Mouse (Mus musculus): Measurements from ENCODE around the gene Calml4. TPM values are rescaled to one million over a fixed set of nuclear protein-coding genes. Genes with fewer than 3 reads are reported as not detected.

Gene Calml4
- 7.1 and 21.3 TPM in 2 replicates for polyA plus RNA-seq (2015; fragmentation: Nextera tagmentation; extraction: Ambion mirVana)

DNA sequence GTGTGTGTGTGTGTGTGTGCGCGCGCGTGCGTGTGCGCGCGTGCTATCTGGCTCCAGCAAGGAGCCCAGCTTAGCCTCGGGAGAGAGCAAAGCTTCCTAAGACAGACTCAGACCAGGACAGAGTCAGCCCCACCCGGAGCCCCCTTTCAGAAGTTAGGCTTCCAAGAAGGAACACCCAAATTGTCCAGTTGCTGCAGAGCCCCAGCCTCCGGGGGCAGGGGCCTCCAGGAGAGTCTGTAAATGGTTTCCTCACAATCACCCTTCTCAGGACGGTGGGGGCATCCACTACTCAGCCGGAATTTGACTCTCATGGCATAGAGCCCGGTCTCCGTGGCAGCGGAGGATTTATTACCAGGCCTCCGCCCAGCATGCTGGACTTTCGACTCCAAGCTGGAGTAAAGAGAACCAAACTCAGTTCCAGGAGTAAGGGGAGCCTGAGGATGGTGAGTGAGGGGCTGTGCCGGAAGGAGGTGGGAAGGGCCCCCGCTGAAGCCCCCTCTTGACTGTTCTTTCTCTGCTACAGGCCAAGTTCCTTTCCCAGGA is at the start of gene Calml4:
Gene Calml4 (plus strand): TSS at position 362 of the 543 bp plus-strand sequence.
- H3K27ac ChIP-seq (replicated peaks) = peak within 1 kb of the TSS; percentile 57
- H3K4me3 ChIP-seq (replicated peaks) = no peak within 1 kb of the TSS
- H3K9me3 ChIP-seq (replicated peaks) = no peaks in the 10 kb centered on the region
- H3K9ac ChIP-seq (replicated peaks) = no peak within 1 kb of the TSS
- WGBS = 35% methylated on average over 20 of the region's 20 CpGs
- peak within 1 kb of the TSS; percentile 42 for H3K4me2 ChIP-seq
- peak; percentile 75 for ATAC-seq (ENCODE audit: low FRiP score)
- no peaks in the 10 kb centered on the region for H3K27me3 ChIP-seq (replicated peaks)
- peaks cover 23% of the 10 kb centered on the region for H3K4me1 ChIP-seq
- H3K36me3 ChIP-seq = no peaks in the 10 kb centered on the region

GRCm38 (mm10) chr9:62810095-62810494 is 47.8 kb upstream of the Calml4 start:
- peak overlapping the region; percentile 82 for H3K4me2 ChIP-seq
- H3K4me1 ChIP-seq = peaks cover 28% of the 10 kb centered on the region
- H3K9ac ChIP-seq (replicated peaks) = peak overlapping the region; percentile 98
- no peak for ATAC-seq (ENCODE audit: low FRiP score)
- peak overlapping the region; percentile 97 for H3K4me3 ChIP-seq (replicated peaks)
- H3K27me3 ChIP-seq (replicated peaks) = no peaks in the 10 kb centered on the region
- no peaks in the 10 kb centered on the region for H3K36me3 ChIP-seq
- H3K27ac ChIP-seq (replicated peaks) = peak overlapping the region; percentile 99; the same call in 1 of the 2 replicates
- WGBS = 16% methylated on average over 8 of the region's 8 CpGs
- H3K9me3 ChIP-seq (replicated peaks) = no peaks in the 10 kb centered on the region

- no peaks in the 10 kb centered on the region for H3K27me3 ChIP-seq (replicated peaks)
- peak overlapping the region; percentile 82 for H3K4me2 ChIP-seq
- under 1% methylated on average over 58 of the region's 58 CpGs for WGBS
- peak overlapping the region; percentile 98 for H3K9ac ChIP-seq (replicated peaks)
- H3K4me1 ChIP-seq = peaks cover 28% of the 10 kb centered on the region
- H3K9me3 ChIP-seq (replicated peaks) = no peaks in the 10 kb centered on the region
- no peaks in the 10 kb centered on the region for H3K36me3 ChIP-seq
- H3K27ac ChIP-seq (replicated peaks) = peak overlapping the region; percentile 99
- peak; percentile 71 for ATAC-seq (ENCODE audit: low FRiP score)
- peak overlapping the region; percentile 97 for H3K4me3 ChIP-seq (replicated peaks)
Observed at GRCm38 (mm10) chr9:62810543-62811515, 47.1 kb upstream of the Calml4 start.

- H3K4me2 ChIP-seq = peak within 1 kb of the TSS; percentile 82
Observed at GRCm38 (mm10) chr9:62811516-62812121, 46.3 kb upstream of the Calml4 start, which contains the start of gene Fem1b. Gene Fem1b, minus strand, starts transcription at chr9:62811934.

GRCm38 (mm10) chr9:62812216-62813049 is 45.4 kb upstream of the Calml4 start:
- H3K27ac ChIP-seq (replicated peaks) = peak overlapping the region; percentile 99
- peak overlapping the region; percentile 98 for H3K9ac ChIP-seq (replicated peaks)
- H3K9me3 ChIP-seq (replicated peaks) = no peaks in the 10 kb centered on the region
- H3K4me2 ChIP-seq = peak overlapping the region; percentile 82
- H3K4me3 ChIP-seq (replicated peaks) = peak overlapping the region; percentile 97
- WGBS = 15% methylated on average over 14 of the region's 14 CpGs
- no peaks in the 10 kb centered on the region for H3K36me3 ChIP-seq
- peaks cover 34% of the 10 kb centered on the region for H3K4me1 ChIP-seq
- ATAC-seq (ENCODE audit: low FRiP score) = 0 out of 2 replicates have a peak, but pooled peaks have one; percentile 33
- no peaks in the 10 kb centered on the region for H3K27me3 ChIP-seq (replicated peaks)

More at GRCm38 (mm10) chr9:62811516-62812121, 46.3 kb upstream of the Calml4 start, which contains the start of gene Fem1b:
- Histone ChIP-seq H3K4me1 (peaks cover 28% of the 10 kb centered on the region), H3K9me3 (replicated peaks) (no peaks in the 10 kb centered on the region), H3K4me3 (replicated peaks) (peak within 1 kb of the TSS; percentile 97), H3K9ac (replicated peaks) (peak within 1 kb of the TSS; percentile 98), H3K27ac (replicated peaks) (peak within 1 kb of the TSS; percentile 99), H3K27me3 (replicated peaks) (no peaks in the 10 kb centered on the region), H3K36me3 (no peaks in the 10 kb centered on the region)
- peak; percentile 92 for ATAC-seq (ENCODE audit: low FRiP score)
- under 1% methylated on average over 66 of the region's 68 CpGs for whole genome bisulfite sequencing

GRCm38 (mm10) chr9:62814751-62815150 is 43.1 kb upstream of the Calml4 start:
- no peak overlapping the region for H3K27ac ChIP-seq (replicated peaks)
- no peak overlapping the region for H3K4me3 ChIP-seq (replicated peaks)
- no peak overlapping the region for H3K9ac ChIP-seq (replicated peaks)
- H3K9me3 ChIP-seq (replicated peaks) = no peaks in the 10 kb centered on the region
- no peaks in the 10 kb centered on the region for H3K36me3 ChIP-seq
- peaks cover 18% of the 10 kb centered on the region for H3K4me1 ChIP-seq
- WGBS = 89% methylated on average over 2 of the region's 2 CpGs
- no peaks in the 10 kb centered on the region for H3K27me3 ChIP-seq (replicated peaks)
- no peak for ATAC-seq (ENCODE audit: low FRiP score)
- H3K4me2 ChIP-seq = no peak overlapping the region

- ATAC-seq (ENCODE audit: low FRiP score) = no peak
- Histone ChIP-seq H3K27ac (replicated peaks) (no peak overlapping the region), H3K4me3 (replicated peaks) (no peak overlapping the region), H3K27me3 (replicated peaks) (no peaks in the 10 kb centered on the region), H3K4me2 (no peak overlapping the region), H3K4me1 (peaks cover 18% of the 10 kb centered on the region), H3K36me3 (no peaks in the 10 kb centered on the region), H3K9me3 (replicated peaks) (no peaks in the 10 kb centered on the region), H3K9ac (replicated peaks) (no peak overlapping the region)
- 80% methylated on average over 9 of the region's 9 CpGs for WGBS
Observed at GRCm38 (mm10) chr9:62816323-62817098, 41.4 kb upstream of the Calml4 start.

GRCm38 (mm10) chr9:62817099-62817571 is 40.7 kb upstream of the Calml4 start:
- Histone ChIP-seq H3K9me3 (replicated peaks) (no peaks in the 10 kb centered on the region), H3K27me3 (replicated peaks) (no peaks in the 10 kb centered on the region), H3K9ac (replicated peaks) (no peak overlapping the region), H3K36me3 (no peaks in the 10 kb centered on the region), H3K4me1 (peaks cover 17% of the 10 kb centered on the region), H3K4me2 (no peak overlapping the region), H3K4me3 (replicated peaks) (no peak overlapping the region), H3K27ac (replicated peaks) (no peak overlapping the region)
- WGBS = 48% methylated on average over 12 of the region's 12 CpGs
- no peak for ATAC-seq (ENCODE audit: low FRiP score)

DNA sequence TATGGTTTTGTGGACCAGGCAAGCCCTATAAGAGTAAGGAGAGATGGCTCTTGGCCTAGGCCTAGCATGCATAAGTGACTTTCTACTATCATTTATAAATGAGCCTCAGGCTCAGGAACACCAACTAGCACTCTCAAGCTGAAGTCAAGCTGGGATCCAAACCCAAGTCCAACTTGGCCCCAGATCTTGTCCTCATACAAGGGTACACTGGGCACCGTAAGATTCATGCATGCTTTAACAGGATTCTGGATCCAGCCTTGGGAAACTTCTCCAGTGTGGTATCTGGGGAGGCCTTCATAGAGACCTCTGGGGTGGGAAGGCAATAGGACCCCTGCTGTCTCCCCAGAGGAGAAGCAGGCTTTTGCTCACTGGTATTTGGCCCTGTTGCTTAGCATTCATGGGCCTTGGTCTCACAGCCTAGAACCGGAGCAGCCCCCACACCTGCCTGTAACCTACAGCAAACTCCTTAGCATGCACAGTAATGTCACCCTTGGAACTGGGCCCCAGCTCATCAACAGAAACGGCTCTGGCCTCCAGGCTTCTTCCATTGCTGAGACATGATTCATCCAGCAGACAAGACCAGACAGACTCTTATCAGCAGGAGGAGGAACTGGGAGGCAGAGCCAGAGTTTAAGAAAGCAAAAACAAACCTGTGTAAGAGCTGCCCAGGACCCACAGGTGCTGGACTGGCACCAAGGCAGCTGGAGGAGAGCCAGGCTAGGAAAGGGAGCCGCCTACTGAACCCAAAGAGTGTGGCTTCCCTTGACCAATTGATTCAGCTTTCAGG is 39.9 kb upstream of the Calml4 start:
- Histone ChIP-seq H3K4me2 (no peak overlapping the region), H3K36me3 (no peaks in the 10 kb centered on the region), H3K27me3 (replicated peaks) (no peaks in the 10 kb centered on the region), H3K27ac (replicated peaks) (no peak overlapping the region), H3K9me3 (replicated peaks) (no peaks in the 10 kb centered on the region), H3K4me1 (peaks cover 10% of the 10 kb centered on the region; the same call in 1 of the 2 replicates), H3K4me3 (replicated peaks) (no peak overlapping the region), H3K9ac (replicated peaks) (no peak overlapping the region)
- ATAC-seq (ENCODE audit: low FRiP score) = no peak
- WGBS = 79% methylated on average over 4 of the region's 4 CpGs

DNA sequence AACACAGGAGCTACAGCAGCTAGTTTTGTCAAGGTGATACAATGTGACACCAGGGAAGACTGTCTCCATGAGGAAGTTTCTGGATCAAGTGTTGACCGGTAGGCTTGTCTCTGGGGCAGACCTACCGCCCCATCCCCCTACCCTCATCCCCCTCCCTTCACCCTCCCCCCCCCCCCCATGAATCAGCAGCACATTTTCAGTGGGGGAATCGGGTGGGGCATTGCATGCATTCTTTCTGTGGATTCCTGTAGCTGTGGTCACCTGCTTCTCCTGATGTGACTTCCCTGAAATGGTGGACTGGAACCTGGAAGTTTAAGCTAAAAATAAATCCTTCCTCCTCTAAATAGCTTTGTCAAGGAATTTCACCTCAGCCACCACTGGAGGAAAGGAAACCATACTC is 38.4 kb upstream of the Calml4 start:
- 69% methylated on average over 3 of the region's 3 CpGs for WGBS
- no peak for ATAC-seq (ENCODE audit: low FRiP score)

More for the DNA sequence above, 38.4 kb upstream of the Calml4 start:
- Histone ChIP-seq H3K9ac (replicated peaks) (no peak overlapping the region), H3K4me3 (replicated peaks) (no peak overlapping the region), H3K9me3 (replicated peaks) (no peaks in the 10 kb centered on the region), H3K4me2 (no peak overlapping the region), H3K4me1 (peaks cover 10% of the 10 kb centered on the region; the same call in 1 of the 2 replicates), H3K36me3 (no peaks in the 10 kb centered on the region), H3K27me3 (replicated peaks) (no peaks in the 10 kb centered on the region), H3K27ac (replicated peaks) (no peak overlapping the region)

Measured in neural tube, embryonic 15.5 days (tissue).